Mouse (Mus musculus) C2C12 (cell line): ENCODE measurements around the gene Cep68.

Experiments used
- CTCF ChIP-seq: IDR thresholded peaks from one replicate; pipeline ENCODE4 v1.5.1; 2011; ENCODE audit not compliant: control insufficient read depth, insufficient read depth, insufficient read length
- MAX ChIP-seq: IDR thresholded peaks from one replicate; pipeline ENCODE4 v1.6.1; 2011; ENCODE audit warnings: mild to moderate bottlenecking, control low read depth

DNA sequence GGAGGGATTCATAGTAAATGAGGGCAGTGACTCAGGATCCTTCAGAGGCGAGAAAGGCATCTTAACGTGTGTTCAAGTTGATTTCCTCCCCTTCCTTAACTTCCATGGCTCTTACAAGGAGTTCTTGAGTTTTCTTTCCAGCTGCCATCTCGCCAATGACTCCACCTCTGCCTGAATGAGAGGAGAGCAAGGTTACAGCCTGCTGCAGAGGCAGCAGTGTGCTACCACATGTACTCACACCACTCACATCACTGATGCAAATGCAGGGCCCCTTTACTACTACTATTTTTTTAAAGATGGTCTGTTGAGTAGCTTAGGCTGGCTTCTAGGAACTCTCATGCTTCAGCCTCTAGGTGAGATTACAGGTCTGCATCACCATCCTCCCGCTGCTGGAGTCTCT lies 19.9 kb downstream of the Cep68 start:
- TF ChIP-seq CTCF (no peak), MAX (no peak)
